Mouse (Mus musculus) cerebellum, adult 2 months (tissue): ENCODE measurements at regions not wholly inside any gene's neighbourhood (a gene's known extent, or its start where the extent isn't known, plus 50 kb on each side); places are given as distances from the start of the nearest gene placed in this dataset.

Experiments
- DNase-seq, 2 experiments: peaks; one replicate each; pipeline ENCODE4 v3.0.0; 2021
- H3K27ac ChIP-seq: fragments of 200-500 bp; 2 replicates; pipeline ENCODE4 v1.5.1; 2012; ENCODE audit warnings: low read length, control low read depth, inconsistent platforms; ENCODE audit not compliant: insufficient read depth
- H3K27me3 ChIP-seq: fragments of 200-500 bp; 2 replicates; pipeline ENCODE4 v1.6.1; 2012; ENCODE audit warnings: inconsistent platforms, mild to moderate bottlenecking, low read length, moderate library complexity; ENCODE audit not compliant: control insufficient read depth, insufficient read depth
- H3K4me1 ChIP-seq: fragments of 200-500 bp; 2 replicates; pipeline ENCODE4 v1.6.1; 2011; ENCODE audit warnings: low read length; ENCODE audit not compliant: control insufficient read depth, insufficient read depth
- H3K4me3 ChIP-seq: fragments of 200-500 bp; replicated peaks from 2 replicates; pipeline ENCODE3; 2011; ENCODE audit warnings: mild to moderate bottlenecking, low read depth, low read length, control low read depth; ENCODE audit not compliant: insufficient read depth
- CTCF ChIP-seq: fragments of 200-500 bp; IDR thresholded peaks from 2 replicates; pipeline ENCODE4 v1.5.1; 2011; ENCODE audit warnings: low read depth, mild to moderate bottlenecking, control low read depth, low read length, moderate library complexity, borderline replicate concordance; ENCODE audit not compliant: insufficient read depth
- POLR2A ChIP-seq: fragments of 200-500 bp; IDR thresholded peaks from 2 replicates; pipeline ENCODE4 v1.6.1; 2011; ENCODE audit warnings: low read length, control low read depth, borderline replicate concordance; ENCODE audit not compliant: insufficient read depth
- WGBS: fragments of 180-500 bp; shearing (Covaris S2); methylation state at CpG from one replicate; pipeline ENCODE4 v1.1.7; 2018; 5-methylcytosine and 5-hydroxymethylcytosine counted together

DNA sequence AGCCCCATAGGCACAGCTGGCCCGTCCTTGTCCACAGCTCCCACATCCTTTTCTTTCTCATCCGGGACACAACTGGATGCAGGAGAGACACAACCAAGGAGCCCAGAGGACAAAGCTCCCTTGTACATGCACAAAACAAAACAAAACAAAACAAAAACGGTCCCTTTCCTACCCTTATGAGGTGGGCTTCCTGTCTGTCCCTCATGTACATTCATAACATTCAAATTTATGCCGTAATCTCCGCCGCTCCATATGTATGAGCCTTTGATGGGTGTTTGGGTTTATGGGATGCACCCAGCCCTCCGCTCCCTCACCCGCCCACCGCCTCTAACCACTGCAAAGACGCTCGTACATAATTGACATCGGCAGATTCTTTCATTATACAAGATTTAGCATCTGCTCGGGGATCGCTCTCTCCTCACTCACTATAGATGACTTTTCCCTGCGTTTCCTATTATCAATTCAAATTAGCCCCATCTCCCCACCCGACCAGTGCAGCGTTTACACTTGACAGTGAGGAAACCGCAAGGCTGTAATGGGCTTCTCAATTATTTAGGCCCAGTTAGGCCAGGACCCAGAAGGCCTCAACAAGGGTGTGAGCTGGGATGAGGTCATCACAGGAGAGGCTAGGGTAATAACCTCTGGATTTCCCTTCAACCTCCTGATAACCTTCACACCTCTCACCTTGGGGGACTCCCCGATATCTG is 51.5 kb upstream of the Btrc start:
- WGBS: 80% methylated on average over 19 of the region's 19 CpGs
- H3K4me1 ChIP-seq: no peaks in the 10 kb centered on the region; the same call in none of the 2 replicates
- H3K27ac ChIP-seq: no peak overlapping the region
- DNase-seq: no peak
- no peak overlapping the region for H3K4me3 ChIP-seq
- no peaks in the 10 kb centered on the region for H3K27me3 ChIP-seq
- TF ChIP-seq CTCF (no peak), POLR2A (no peak)

DNA sequence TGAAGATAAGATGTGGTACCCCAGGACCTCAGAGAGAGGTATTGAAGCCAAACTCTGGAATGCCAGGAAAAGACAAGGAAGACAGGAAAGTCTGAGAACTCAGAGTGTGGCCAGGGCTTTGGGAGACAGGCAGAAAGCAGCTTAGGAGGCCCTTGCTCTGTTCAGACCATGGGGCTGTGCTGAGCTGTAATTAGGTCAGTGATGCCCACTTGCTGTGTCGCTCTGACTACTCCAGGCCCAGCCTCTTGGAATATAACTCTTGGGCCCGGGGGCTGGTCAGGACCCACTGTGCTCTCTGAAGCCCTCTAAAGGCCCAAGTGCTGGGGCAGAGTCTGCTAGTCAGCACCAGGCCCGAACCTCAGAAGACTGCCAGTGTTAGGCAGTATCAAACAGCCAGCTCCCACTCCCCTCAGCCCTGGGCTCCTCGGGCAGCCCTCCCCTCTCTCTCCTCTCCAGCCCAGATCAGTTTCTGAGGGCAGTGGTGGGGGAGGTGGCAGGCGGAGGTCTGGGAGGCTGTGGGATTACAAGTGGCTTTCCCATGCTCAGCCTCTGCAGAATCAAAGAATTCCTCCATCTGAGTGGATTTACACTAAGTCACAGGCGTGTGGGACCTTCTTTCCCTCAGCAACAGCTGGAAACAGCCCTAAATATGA is 50.7 kb upstream of the Btrc start:
- 32% methylated on average over 6 of the region's 6 CpGs for WGBS
- TF ChIP-seq POLR2A: no peak
- TF ChIP-seq CTCF: no peak
- no peaks in the 10 kb centered on the region for H3K27me3 ChIP-seq
- H3K4me1 ChIP-seq: no peaks in the 10 kb centered on the region; the same call in 1 of the 2 replicates
- H3K27ac ChIP-seq: no peak overlapping the region
- no peak for DNase-seq
- no peak overlapping the region for H3K4me3 ChIP-seq
